Mouse (Mus musculus) testis, adult 2 months (tissue): ENCODE measurements at regions not wholly inside any gene's neighbourhood (a gene's known extent, or its start where the extent isn't known, plus 50 kb on each side); places are given as distances from the start of the nearest gene placed in this dataset.
"Not testable (repeated sequence)": the region's sequence is repeated elsewhere in the genome, so short reads cannot be mapped to it uniquely, and the experiment has no call there.

Experiments used
- H3K27ac ChIP-seq: fragments of 200-500 bp; 2 replicates; pipeline ENCODE4 v1.5.1; 2012; ENCODE audit warnings: low read depth, low read length; ENCODE audit not compliant: control insufficient read depth, insufficient read depth
- H3K27me3 ChIP-seq: fragments of 200-500 bp; 2 replicates; pipeline ENCODE4 v1.6.1; 2012; ENCODE audit warnings: mild to moderate bottlenecking, low read length, moderate library complexity; ENCODE audit not compliant: control insufficient read depth, insufficient read depth
- H3K36me3 ChIP-seq: fragments of 200-500 bp; 2 replicates; pipeline ENCODE4 v1.6.1; 2012; ENCODE audit warnings: mild to moderate bottlenecking, low read length; ENCODE audit not compliant: control insufficient read depth, insufficient read depth
- H3K4me1 ChIP-seq: fragments of 200-500 bp; 2 replicates; pipeline ENCODE4 v1.6.1; 2012; ENCODE audit warnings: low read length; ENCODE audit not compliant: control insufficient read depth, insufficient read depth
- H3K4me3 ChIP-seq: fragments of 200-500 bp; 2 replicates; pipeline ENCODE4 v1.5.1; 2012; ENCODE audit warnings: low read depth, mild to moderate bottlenecking, low read length, moderate library complexity, mixed read lengths; ENCODE audit not compliant: control insufficient read depth
- CTCF ChIP-seq: fragments of 200-500 bp; IDR thresholded peaks from 2 replicates; pipeline ENCODE4 v1.5.1; 2012; ENCODE audit warnings: low read depth, mild to moderate bottlenecking, inconsistent platforms, low read length, moderate library complexity; ENCODE audit not compliant: control insufficient read depth, insufficient read depth, insufficient replicate concordance
- POLR2A ChIP-seq: fragments of 200-500 bp; IDR thresholded peaks from 2 replicates; pipeline ENCODE4 v1.6.1; 2012; ENCODE audit warnings: low read depth, mild to moderate bottlenecking, inconsistent platforms, low read length, moderate library complexity; ENCODE audit not compliant: control insufficient read depth

DNA sequence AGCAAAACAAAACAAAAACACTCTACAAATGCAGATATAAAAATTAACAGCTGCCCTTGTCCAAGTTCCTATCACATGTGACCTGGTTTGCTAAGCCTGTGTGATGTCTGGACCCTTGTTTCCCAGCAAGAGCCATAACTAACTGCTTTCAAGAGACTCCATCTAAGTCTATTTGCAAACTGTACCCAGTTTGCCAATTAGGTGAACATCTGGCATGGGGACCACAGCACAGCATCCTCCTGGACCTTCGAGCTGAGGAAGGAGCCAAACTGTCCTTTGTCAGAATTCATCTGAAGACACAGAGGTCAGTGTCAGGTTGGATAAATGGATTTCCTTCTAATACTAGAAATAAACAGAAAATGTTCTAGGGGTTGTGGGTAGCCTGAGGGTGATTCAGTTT is 924.3 kb downstream of the Poteg start:
- Histone ChIP-seq H3K4me1 (no peaks in the 10 kb centered on the region), H3K36me3 (no peaks in the 10 kb centered on the region), H3K27me3 (no peaks in the 10 kb centered on the region), H3K27ac (no peak overlapping the region), H3K4me3 (no peak overlapping the region)
- no peak for TF ChIP-seq CTCF
- TF ChIP-seq POLR2A: no peak

DNA sequence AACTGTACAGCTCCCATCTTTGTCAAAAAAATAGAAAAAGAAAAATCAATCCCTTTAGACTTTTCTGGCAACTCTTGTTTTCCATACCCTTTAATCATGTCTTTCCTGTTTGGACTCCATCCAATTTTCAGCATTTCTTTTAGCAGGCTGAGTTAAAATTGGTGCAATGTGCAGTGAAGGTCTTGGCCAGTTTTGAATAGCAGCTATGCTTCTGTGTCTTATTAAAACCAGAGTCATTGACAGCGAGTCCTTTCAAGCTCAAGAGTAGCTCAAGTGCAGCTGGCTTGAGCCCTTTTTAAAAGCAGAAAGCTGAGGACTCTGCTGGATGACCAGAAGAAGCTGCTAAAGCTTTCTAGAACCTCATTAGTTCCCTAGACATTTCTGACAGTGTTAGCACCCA is 952.7 kb downstream of the Poteg start:
- H3K27me3 ChIP-seq: no peaks in the 10 kb centered on the region
- H3K27ac ChIP-seq: no peak overlapping the region
- H3K4me3 ChIP-seq: no peak overlapping the region
- H3K36me3 ChIP-seq: no peaks in the 10 kb centered on the region
- no peak for TF ChIP-seq CTCF
- H3K4me1 ChIP-seq: no peaks in the 10 kb centered on the region

DNA sequence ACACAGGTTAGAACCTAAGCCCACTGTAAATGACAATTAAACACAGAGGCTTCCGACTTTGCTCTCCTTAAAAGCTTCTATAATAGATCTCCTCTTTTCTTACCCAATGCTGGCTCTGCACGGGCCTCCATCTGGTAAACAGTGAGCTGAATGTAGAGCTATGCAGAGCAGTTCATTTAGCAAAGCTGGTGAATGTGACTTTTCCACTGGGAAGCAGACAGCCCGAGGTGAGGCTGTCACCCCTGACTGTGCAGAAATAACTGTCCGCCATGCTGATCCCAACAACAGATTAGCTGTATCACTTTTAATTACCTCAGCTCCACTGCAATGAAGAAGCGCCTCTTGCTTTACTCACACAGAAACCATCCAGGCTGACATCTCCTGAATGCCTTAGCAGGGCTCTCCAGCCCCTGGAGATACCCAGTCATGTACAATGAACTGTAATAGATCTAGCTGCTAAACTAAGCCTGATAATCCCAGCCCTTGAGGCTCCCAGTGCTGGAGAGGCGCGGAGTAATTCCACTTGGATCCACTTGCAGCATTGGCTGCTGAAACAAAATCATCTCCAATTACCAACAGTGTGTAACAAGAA is 980.2 kb downstream of the Poteg start:
- Histone ChIP-seq H3K4me3 (no peak overlapping the region), H3K27me3 (no peaks in the 10 kb centered on the region), H3K4me1 (no peaks in the 10 kb centered on the region), H3K36me3 (no peaks in the 10 kb centered on the region), H3K27ac (no peak overlapping the region)
- TF ChIP-seq CTCF (no peak), POLR2A (no peak)

DNA sequence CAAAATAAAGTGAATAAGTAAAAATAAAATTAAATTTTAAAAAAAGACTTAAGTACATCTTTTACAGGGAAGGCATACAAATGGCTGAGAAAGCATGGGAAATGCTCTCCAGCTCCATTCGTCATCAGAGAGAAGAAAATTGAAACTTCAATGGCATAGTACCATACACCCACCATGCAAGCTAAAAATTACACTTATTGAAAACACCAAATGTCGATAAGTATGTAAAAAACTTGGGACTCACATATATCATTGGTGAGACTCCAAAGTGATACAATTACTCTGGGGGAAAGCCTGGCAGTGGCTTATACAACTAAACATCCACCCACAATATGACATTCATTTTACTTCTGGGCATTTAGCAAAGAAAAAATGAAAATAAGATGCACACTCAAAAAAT is 1025.7 kb downstream of the Poteg start:
- Histone ChIP-seq H3K4me3 (no peak overlapping the region), H3K4me1 (no peaks in the 10 kb centered on the region), H3K27ac (no peak overlapping the region), H3K27me3 (no peaks in the 10 kb centered on the region), H3K36me3 (no peaks in the 10 kb centered on the region)
- TF ChIP-seq CTCF (no peak), POLR2A (no peak)

DNA sequence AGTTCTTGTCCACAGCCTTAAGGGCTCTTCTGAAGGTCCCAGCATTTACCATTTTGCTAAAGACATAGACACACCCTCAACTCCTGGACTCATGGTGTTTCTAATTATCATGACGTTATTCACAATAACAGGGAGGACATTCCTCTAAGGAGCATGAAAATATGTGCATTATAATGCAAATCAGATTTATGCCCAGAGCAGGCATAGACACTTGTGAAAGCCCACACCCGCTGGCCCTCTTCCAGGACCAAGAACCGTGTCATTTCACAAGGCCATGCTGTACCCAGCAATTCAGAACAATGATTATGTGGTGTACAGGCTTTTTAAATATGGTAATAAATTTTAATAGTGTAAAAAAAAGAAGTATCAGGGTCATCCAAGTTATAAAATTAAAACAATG is 1040.4 kb downstream of the Poteg start:
- H3K4me1 ChIP-seq: no peaks in the 10 kb centered on the region
- no peak overlapping the region for H3K27ac ChIP-seq
- H3K4me3 ChIP-seq: no peak overlapping the region
- TF ChIP-seq POLR2A: no peak
- no peak for TF ChIP-seq CTCF
- no peaks in the 10 kb centered on the region for H3K36me3 ChIP-seq
- no peaks in the 10 kb centered on the region for H3K27me3 ChIP-seq

DNA sequence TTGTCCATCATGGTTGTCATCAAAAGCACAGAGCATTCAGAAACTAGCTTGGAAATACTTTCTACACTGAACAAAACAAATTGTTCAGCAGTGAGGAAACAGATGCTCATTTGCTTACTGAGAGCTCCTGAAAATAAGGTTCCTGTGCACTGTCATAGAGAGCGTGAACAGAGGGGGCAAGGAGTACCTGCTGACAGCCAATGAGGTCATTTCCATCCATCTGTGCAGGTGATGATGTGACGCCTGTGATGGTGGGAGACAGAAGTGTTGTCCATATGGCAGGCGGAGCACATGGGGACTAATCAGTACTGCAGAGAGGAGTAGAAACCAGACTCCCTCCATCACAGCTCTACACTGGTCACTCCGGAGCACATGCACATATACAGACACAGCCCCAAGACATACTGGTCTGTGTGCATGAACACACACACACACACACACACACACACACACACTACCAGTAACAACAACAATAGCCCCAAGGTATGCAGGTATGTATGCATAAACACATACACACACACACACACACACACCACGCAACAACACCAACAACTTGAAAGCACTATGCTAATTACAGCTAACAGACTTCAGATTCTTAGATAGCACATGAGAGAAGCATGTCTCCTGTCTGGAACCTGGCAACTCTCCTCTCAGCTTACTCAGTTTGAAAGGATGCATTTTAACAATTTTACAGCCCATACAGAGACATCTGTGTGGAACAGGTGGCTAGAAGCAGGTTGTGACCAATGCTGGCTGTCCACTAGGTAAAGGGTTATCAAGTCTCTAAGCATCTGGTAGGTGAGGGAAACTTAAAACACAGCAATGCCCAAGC is 1056.2 kb downstream of the Poteg start:
- Histone ChIP-seq H3K27me3 (no peaks in the 10 kb centered on the region), H3K36me3 (no peaks in the 10 kb centered on the region), H3K4me3 (no peak overlapping the region), H3K27ac (no peak overlapping the region), H3K4me1 (no peaks in the 10 kb centered on the region)
- no peak for TF ChIP-seq CTCF
- no peak for TF ChIP-seq POLR2A

DNA sequence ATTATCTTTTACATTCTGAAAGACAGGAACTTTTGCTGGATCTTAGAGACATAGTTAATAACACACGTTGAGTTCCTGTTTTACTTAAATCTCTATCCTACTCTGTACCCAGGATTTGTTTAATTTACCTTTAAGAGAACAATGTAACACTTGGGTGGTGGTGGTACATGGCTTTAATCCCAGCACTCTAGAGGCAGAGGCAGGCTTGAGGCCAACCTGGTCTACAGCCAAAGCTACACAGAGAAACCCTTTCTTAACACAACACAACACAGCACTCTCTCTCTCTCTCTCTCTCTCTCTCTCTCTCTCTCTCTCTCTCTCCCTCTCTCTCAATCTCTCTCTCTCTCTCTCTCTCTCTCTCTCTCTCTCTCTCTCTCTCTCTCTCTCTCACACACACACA is 1076.0 kb downstream of the Poteg start:
- not testable (repeated sequence) for H3K27ac ChIP-seq, H3K4me3 ChIP-seq, H3K4me1 ChIP-seq, H3K27me3 ChIP-seq, H3K36me3 ChIP-seq
